Mouse (Mus musculus): ENCODE measurements around the gene Gstm4. TPM values are rescaled to one million over a fixed set of nuclear protein-coding genes. Genes with fewer than 3 reads are reported as not detected.

The Gstm4 gene
- polyA plus RNA-seq (2017; shearing (Covaris generic)): 1 to 10 TPM; 3.2 to 3.4 TPM

GRCm38 (mm10) chr3:108044394-108045140 lies at the start of gene Gstm4:
Gene Gstm4, minus strand, starts transcription at chr3:108044894.
- ATAC-seq: peak; percentile 99

GRCm38 (mm10) chr3:108094146-108094545 lies 49.5 kb upstream of the Gstm4 start:
- no peak for ATAC-seq

- no peak for ATAC-seq
These were observed 48.6 kb upstream of the Gstm4 start for GRCm38 (mm10) chr3:108093306-108093705.

GRCm38 (mm10) chr3:108092536-108093115 lies 47.9 kb upstream of the Gstm4 start, which contains the start of gene Gnat2:
Gene Gnat2, plus strand, starts transcription at chr3:108092789.
- ATAC-seq: no peak

- ATAC-seq: no peak
These were observed 47.3 kb upstream of the Gstm4 start for GRCm38 (mm10) chr3:108092030-108092429.

GRCm38 (mm10) chr3:108090561-108090960 lies 45.9 kb upstream of the Gstm4 start:
- ATAC-seq: no peak

GRCm38 (mm10) chr3:108089916-108090315 lies 45.2 kb upstream of the Gstm4 start:
- ATAC-seq: no peak

GRCm38 (mm10) chr3:108088842-108089380 lies 44.2 kb upstream of the Gstm4 start:
- no peak for ATAC-seq

- no peak for ATAC-seq
These were observed 42.6 kb upstream of the Gstm4 start for GRCm38 (mm10) chr3:108087329-108087728.

- ATAC-seq: no peak
These were observed 41.8 kb upstream of the Gstm4 start, which contains the start of gene Ampd2 for GRCm38 (mm10) chr3:108086470-108086979. Gene Ampd2, minus strand, starts transcription at chr3:108086651.

GRCm38 (mm10) chr3:108085721-108086469 lies 41.2 kb upstream of the Gstm4 start:
- ATAC-seq: no peak

GRCm38 (mm10) chr3:108085281-108085720 lies 40.6 kb upstream of the Gstm4 start:
- peak; percentile 94 for ATAC-seq

- ATAC-seq: peak; percentile 21
These were observed 40.1 kb upstream of the Gstm4 start for GRCm38 (mm10) chr3:108084767-108085270.

- ATAC-seq: no peak
These were observed 39.3 kb upstream of the Gstm4 start for GRCm38 (mm10) chr3:108083904-108084407.

GRCm38 (mm10) chr3:108083161-108083560 lies 38.5 kb upstream of the Gstm4 start:
- no peak for ATAC-seq

- ATAC-seq: no peak
These were observed 37.7 kb upstream of the Gstm4 start for GRCm38 (mm10) chr3:108082251-108082875.

- ATAC-seq: no peak
These were observed 37.0 kb upstream of the Gstm4 start for GRCm38 (mm10) chr3:108081681-108082080.

GRCm38 (mm10) chr3:108076836-108077235 lies 32.1 kb upstream of the Gstm4 start:
- no peak for ATAC-seq

GRCm38 (mm10) chr3:108072983-108073569 lies 28.4 kb upstream of the Gstm4 start:
- ATAC-seq: no peak

GRCm38 (mm10) chr3:108070295-108071293 lies 25.9 kb upstream of the Gstm4 start:
- peak; percentile 88 for ATAC-seq
